Mouse (Mus musculus): ENCODE data around the gene Slc27a2. TPM values are rescaled to one million over a fixed set of nuclear protein-coding genes. Genes with fewer than 3 reads are reported as not detected.
"Not testable (repeated sequence)": the region's sequence is repeated elsewhere in the genome, so short reads cannot be mapped to it uniquely, and the experiment has no call there.

Gene Slc27a2
- polyA plus RNA-seq (2017; shearing (Covaris generic)), result not detected

DNA sequence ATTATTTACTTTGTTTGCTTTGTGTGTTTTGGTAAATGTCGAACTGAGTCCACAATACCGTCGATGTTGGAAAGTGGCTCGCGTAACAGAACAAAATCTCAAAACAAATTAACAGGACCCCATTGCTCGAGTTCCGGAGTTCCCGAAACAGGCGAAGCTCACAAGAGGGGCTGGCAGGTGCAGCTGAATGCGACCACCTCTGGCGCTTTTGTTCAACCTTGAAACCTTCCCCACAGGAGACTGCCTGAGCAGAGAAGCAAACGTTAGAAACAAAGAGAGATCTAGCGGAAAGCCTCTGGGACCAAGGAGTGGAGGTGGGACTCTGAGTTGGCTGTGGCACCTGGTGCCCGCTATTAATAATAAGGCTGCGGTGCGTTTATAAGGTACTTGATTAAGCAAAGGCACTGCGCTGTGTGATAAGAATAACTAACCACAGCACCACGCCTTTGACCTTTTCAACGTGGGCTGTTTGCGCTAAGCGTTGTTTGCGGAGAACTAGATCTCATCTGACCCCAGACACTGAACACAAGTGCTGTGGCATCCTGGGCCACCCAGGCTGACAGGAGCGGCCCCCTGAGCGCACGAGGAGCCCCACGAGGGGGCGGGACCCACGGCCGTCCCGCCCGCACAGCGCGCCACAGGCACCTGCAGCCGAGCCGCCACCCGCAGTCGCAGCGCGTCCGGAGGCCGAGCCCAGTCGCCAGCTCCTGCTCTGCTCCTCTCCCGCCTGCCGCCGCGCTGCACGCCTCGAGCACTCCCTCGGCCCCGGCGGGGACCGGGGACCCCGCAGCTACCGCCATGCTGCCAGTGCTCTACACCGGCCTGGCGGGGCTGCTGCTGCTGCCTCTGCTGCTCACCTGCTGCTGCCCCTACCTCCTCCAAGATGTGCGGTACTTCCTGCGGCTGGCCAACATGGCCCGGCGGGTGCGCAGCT is at the start of gene Slc27a2:
TSS of gene Slc27a2 (plus strand) at position 51 of the 934 bp plus-strand sequence.
- ATAC-seq, result no peak

DNA sequence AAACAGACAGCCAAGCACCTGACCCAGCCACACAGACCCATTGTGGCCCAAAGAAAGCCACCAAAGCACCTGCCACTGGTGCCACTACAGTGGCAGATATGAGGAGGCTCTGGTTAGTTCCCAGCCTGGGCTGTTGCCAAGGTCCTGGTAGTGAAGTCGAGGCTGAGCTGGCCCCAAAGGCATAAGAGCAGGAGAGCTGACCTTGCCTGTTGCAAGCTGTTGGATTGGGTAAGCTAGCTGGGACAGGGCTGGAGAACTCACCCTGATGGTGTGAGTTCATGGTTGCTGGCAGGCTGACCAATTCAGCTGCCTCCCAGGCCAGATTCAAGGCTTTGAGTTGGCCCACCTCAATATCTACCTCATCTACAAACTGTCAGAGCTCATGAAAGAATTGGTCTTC is 47.1 kb upstream of the Slc27a2 start:
- no peak for ATAC-seq

DNA sequence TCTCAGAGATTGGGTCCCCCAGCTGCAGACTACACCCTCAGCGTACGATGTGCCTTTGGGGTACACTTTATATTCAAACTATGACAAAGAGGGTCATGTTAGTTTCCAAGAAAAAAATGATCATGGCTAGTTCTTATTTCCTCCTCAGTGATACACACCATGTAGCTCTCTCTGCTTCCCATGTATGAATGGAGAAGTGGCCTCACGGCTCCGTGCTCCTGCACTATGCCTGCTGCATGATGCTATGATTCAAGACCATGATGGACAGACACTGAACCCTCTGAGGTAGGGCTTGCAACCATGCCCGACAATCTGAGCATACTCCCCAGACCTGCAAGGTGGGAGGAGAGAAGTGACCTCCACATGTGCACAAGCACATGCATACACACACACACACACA is 44.7 kb upstream of the Slc27a2 start:
- ATAC-seq, result no peak

DNA sequence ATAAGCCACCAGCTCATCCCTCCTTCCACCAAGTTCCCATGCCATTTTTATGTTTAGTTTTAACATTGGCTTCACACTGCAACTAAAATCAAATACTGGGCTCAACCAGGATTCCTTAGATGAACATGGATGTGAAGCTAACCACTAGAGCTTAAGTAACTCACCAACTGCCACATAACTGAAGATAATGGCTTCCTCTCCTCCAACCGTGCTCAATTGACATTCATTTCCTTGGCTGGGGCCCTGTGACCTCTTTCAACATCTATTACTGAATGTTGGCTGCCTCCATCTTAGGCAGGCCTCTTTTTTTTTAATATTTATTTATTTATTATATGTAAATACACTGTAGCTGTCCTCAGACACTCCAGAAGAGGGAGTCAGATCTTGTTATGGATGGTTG is 44.0 kb upstream of the Slc27a2 start:
- ATAC-seq, result no peak

DNA sequence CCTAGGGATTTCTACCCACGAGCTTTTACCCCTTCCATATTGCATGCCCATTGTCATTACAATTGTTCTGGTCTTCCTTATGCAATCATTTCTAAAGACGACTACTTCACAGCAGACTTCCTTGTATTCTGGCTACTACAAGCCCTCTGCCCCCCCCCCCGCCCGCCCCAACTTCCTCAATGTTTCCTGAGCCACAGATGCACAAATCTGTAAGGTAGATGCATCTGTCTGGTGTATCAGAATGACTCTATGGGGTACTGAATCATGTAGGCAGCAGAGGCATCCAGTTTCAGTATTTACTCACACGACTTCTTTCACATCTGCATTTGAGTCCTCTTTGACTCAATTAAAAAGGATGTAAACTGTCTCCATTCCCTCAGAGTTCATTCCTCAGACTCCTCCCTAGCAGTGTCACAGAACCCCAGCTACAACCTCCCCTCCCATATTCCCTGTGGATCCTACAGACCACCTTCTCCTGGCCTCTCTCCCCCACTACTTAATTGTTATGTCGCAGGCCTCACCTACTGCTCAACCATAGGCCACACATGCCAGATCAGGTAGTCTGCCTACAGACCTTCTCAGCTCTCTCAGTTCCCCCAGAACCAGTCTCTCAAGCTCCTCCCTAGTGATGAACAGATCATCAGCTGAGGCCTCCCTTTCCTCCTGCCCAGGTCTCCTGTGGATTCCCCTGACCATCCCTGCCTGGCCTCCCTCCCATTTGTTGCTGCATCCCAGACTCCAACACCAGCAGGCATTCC is 37.0 kb upstream of the Slc27a2 start:
- ATAC-seq, result no peak

DNA sequence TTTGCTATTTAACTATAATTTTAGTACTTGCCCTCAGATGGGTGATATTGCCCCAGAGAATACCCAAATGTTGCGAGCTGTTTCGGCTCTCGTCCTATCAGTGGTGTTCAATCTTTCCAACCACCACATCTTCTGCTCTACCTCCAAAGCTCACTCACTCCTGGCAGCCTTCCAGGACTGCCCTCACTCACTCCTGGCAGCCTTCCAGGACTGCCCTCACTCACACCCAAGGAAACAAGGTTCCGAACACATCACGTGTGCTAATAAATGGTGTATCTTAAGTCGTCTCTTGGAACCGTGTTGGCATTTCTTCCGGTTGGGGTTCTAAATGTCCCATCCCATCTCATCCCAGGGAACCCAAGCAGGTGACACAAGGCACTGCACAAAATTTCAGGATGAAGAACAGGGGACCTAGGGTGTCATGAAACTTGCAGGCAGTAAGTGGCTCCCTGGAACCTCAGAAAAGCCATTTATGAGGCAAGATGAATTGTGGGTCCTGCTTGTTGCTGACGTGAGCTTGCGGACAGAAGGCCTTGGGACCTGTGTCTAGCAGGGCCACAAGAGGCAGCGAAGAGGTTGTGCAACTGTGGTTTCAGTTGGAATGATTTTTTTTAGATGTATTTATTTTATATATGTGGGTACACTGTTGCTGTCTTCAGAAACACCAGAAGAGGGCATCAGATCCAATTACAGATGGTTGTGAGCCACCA is 32.2 kb upstream of the Slc27a2 start:
- no peak for ATAC-seq

DNA sequence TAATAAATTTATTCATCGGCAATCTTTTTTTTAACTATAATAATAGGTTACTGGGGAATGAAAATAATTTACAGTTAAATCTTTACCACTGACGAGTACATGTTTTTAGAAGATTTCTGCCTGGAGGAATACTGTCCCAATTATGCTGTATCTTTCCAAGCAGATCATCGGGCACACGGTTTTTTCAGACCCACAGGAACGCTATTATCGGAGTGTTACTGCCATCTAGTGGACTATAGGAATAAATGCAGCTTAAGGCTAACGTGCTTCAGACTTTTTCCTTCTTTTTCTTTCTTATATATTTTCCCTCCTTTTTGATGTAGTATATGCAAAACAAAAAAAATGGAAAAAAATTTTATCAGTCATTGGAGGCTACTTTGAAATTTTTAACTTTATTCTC is 31.4 kb upstream of the Slc27a2 start:
- ATAC-seq, result no peak

DNA sequence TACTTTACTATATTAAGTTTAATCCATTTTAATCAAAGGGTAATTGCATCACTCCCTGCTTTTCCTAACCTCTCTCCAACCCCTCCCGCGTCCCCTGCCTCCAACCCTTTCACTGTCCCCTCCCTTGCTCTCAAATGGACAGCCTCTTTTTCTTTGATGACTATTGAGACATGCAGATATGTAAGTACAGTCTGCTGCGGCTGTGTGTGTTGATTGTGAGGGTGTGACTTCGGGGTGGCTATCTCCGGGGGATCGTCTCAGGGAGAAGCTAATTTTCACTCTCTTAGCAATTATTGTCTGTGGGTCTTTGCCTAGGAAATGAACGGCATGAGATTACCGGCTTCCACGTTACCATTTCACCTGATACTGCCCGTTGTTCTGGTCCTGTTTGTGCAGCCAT is 30.7 kb upstream of the Slc27a2 start:
- no peak for ATAC-seq

DNA sequence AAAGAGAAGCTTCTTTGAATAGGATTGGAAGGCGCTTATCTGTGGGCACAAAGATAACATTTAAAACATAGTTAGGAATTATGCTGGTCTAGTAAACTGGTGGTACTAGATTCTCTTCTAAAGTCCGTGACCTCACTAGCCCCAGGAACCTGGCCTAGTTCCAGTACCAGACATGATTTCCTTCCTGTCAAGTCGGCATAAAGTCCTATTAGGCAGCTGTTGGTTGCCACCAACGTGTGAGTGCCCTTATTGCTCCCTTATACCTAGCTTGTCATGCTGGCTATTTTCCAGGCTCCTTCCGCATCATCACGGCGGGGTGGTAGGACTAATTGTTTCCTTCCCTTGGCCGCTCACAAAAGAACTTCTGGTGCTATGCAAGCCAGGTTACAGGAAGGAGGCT is 30.2 kb upstream of the Slc27a2 start:
- no peak for ATAC-seq

DNA sequence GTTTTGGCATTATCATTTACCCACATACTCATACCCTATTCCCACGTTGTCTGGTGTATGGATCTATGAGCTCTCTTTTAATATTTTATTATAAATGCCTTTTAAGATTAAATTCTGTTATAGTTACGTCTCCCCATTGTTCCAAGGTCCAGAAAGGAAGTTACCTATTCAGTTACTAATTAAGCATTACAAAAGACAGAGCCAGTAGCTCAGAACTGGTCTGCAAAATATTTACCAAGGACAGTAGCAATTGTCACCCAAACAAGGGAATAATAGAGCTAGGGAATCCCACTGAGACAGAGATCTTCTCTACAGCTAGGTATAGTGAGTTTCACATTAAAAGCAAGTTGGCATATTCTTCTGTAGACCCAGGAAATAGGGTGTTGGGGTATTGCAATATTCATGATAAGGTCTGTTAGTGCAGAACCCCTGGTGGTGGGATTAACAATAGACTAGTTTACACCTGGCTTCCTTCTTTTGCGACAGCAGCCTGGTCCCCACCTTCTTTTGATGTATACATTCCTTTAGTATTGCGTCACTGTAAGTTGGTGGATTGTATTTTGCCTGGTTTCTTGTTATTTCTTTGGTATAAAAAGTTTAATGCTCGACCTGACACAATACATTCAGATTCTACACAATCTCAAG is 29.0 kb upstream of the Slc27a2 start:
- not testable (repeated sequence) for ATAC-seq

DNA sequence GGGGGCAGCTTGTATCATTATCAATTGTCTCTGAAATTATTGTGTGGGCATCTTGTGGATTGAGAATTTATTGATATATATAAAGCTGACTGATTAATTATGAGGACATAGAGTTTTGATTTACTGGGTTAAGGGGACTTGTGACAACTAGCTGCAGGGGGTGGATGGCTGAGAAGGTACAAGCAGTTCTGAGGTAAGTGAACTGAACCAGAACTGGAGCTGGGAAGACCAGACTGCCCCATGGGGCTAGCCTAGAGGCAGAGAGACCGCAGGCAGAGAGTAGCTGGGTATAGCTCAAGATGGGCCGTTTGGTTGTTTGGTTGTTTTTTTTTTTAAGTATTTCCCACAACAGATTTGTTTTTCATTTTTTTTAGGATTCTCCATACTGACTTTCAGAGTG is 27.9 kb upstream of the Slc27a2 start:
- no peak for ATAC-seq

DNA sequence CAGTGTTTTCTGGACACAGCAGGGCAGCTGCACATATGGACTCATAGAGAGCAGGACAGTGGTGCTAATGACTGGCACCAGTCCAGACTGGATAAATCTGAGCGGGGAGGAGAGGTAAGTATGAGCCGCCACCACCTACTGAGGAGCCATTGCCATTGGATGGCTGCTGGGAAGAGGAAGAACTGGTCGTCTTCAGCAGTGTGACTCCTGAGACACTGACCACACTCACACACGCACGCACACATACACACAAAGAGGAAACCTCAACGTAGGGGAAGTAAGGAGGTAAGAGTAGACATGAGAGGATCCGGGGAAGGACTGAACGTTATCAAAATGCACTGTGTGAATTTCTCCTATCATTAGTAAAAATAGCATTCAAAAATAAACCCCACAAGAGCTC is 24.7 kb upstream of the Slc27a2 start:
- ATAC-seq, result no peak

DNA sequence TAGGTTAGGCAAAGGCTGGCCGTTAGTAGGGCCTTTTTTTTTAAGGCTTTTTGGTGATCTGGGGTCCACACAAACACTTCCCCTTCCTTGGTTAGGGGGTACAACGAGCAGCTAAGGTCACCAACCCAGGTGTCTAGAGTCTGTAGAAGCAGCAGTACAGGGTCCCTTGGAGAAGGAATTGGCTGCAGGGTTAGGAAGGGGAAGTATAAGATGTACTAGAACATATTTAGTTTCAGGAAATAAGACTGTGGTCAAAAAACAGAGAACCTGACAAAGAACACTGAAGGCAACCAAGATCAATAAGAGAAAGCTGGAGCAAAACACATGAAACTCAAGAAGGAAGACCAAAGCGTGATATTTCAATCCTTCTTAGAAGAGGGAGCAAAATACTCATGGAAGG is 21.6 kb upstream of the Slc27a2 start:
- no peak for ATAC-seq

DNA sequence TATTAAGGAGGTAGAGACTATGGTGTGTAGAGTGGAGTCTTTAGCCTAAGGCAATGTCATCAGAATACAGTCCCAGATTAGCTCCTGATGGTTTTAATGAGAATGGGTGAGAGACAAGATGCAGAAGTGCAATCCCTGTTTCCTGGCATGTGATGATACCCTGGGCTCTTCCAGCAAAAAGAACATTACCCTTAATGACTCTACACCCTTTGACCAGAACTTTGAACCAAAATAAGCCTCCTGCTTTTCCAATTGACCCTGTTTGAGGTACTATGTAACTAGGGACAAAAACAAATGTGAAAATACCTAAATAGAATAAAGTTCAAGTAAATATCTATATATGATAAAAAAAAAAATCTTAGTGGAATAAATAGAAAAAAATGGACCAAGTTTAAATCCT is 14.6 kb upstream of the Slc27a2 start:
- no peak for ATAC-seq

DNA sequence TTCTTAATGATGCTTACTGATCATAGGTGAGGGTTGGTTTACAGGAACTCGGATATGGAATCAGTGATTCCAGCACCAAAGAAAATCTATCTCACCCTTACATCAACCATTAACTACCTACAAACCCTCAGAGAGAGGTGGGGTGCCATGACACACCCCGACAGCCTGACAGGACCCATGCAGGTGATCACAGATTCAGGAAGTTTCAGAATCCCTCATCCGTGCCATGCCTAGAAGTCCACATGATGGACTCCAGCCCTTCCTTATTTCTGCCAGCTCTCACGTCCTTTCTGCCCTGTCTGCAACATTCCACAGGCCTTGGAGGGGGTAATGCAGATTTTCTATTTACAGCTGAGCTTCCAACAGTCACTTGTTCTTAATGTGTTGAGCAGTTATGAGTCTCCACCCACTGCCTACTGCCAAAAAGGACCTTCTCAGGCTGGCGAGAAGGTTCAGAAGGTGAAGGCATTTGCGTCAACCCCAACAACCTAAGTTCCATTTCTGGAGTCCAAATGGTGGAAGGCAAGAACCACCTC is 11.7 kb upstream of the Slc27a2 start:
- no peak for ATAC-seq

DNA sequence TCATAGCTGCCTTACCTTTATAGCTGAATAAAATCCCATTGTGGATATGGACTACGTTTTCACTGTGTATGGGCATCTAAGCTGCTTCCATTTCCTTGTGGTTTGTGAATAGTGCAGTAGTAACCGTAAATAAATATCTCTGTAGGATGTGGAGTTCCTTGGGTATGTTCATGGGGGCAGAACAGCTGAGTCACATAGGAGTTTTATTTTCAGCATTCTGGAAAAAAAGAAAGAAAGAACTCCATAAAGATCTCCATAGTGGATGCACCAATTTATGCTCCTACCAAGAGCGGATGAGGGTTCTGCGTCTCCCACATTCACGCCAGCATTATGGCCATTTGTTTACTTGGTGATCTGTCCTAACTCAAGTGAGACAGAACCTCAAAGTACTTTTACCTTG is 10.0 kb upstream of the Slc27a2 start:
- no peak for ATAC-seq

DNA sequence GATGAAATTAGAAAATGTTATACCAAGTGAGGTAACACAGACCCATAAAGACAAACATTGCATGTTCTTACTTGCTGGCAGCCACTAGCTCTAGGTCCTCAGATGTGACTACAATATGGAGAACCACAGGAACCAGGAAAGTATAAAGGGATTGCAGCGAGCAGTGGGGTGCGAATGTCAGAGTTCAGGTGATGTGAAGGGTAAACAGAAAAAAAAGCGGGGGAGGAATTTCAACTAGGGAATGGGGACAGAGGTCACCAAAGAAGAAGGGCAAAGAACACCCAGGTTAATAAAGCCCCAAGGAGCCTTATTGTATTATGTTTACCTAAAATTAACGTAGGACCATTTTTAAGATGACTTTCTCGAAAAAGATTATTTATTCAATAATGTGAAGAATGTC is 6.9 kb upstream of the Slc27a2 start:
- no peak for ATAC-seq

DNA sequence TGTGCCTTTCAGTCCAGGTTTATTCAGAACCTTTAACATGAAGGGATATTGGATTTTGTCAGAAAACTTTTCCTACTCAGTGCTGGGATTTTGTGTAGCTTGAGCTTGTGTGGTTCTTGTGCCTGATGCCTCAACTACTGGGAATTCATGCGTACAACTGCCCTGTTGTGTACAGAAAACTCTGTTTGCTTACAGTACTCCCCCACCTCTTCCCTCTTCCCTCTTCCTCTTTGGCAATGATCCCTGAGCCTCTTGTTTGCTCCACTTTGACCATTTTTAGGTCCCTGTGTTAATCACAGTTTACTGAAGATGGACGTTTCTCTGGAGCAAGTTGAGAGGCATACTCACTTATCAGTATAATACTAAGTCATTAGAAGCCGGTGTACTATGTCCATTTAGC is 5.8 kb upstream of the Slc27a2 start:
- no peak for ATAC-seq

DNA sequence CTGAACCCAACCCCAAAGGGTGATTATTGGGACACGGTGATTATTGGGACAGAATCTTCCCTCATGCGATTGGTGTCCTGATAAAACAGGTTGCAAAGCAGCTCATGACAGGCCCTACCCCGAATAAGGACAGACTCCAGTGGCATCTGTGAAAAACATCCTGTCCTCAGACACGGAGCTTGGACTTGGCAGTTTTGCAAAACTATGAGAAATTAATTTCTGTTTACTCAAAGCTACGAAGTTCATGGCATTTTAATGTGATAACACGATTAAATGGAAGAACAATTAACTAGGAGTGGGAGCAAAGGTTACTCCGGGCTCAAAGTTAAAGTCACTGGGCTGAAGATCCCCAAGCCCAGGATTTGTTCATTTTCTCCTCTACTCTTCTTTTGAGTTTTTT is 2.5 kb upstream of the Slc27a2 start:
- ATAC-seq, result no peak

DNA sequence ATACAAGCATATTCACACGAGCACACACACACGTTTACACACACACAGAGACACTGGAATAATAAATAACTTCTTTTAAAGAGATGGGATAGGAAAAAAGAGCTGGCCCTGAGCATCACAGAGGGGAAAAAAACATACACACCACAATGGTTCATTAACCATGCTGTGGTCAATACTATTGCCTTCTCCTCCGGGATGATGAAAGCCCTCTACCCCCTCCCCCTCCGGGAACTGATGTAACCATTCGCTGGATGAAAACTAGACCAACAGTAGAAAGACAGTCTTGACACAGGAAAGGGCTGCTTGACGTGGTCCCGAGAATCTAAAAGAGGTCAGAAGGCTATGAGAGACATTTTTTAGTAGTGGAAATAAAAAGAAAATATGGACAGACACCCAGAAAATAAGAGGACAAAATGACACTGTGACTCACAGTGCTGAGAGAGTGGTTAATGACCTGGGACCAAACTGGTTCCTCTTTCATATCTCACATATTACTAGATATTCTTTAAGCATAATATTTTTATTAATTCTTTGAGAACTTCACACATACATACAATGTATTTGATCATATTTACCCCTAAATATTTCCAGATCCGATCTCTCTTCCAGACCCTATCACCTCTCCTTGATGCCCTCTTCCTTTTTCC is 840 bp upstream of the Slc27a2 start:
- ATAC-seq, result no peak

DNA sequence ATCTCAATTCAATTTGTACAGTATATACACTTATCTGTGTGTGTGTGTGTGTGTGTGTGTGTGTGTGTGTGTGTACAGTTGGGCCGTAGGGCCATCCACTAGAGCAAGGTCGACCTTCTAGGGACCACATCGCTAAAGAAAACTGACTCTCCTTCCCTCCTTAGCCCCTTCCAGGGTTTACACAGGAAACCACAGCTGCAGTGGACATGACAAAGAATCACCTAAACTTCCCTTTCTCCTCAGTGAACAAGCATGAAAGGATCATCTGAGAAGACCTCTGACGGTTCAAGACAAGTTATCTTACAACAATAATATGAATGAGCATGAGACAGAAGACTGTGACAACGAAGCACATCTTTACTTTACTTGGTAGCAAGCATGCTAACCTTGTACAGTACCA is 311 bp upstream of the Slc27a2 start:
- no peak for ATAC-seq

DNA sequence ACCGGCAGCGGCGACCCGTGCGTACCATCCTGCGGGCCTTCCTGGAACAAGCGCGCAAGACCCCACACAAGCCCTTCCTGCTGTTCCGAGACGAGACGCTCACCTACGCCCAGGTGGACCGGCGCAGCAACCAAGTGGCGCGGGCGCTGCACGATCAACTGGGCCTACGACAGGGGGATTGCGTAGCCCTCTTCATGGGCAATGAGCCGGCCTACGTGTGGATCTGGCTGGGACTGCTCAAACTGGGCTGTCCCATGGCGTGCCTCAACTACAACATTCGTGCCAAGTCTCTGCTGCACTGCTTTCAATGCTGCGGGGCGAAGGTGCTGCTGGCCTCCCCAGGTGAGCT is 1.1 kb downstream of the Slc27a2 start:
- ATAC-seq, result no peak

Measured in CD4-positive, CD25-positive, alpha-beta regulatory T cell, adult 4 months (primary cell).